Mouse (Mus musculus) forebrain, embryonic 14.5 days (tissue): ENCODE data around the gene 2610528A11Rik. TPM values are rescaled to one million over a fixed set of nuclear protein-coding genes. Genes with fewer than 3 reads are reported as not detected.
"Not testable (repeated sequence)": the region's sequence is repeated elsewhere in the genome, so short reads cannot be mapped to it uniquely, and the experiment has no call there.

Experiments used
- ATAC-seq: fragments of 200-750 bp; cut with Nextera tagmentation; 2 replicates; pipeline ENCODE4 v1.8.0; 2017; ENCODE audit warnings: mild to moderate bottlenecking, moderate library complexity
- DNase-seq: peaks from one replicate; pipeline ENCODE4 v3.0.0-alpha.2; 2015; ENCODE audit warnings: low spot score
- H3K27ac ChIP-seq: fragments of 300-500 bp; sonication (generic); 2 replicates; pipeline ENCODE4 v1.5.1; 2014; ENCODE audit warnings: low read depth, mild to moderate bottlenecking, control low read depth, low read length, moderate library complexity
- H3K27me3 ChIP-seq: fragments of 300-500 bp; sonication (generic); replicated peaks from 2 replicates; pipeline ENCODE4 v1.6.1; 2014; ENCODE audit warnings: low read length, control low read depth, mixed read lengths; ENCODE audit not compliant: control insufficient read depth, insufficient read depth
- H3K36me3 ChIP-seq: fragments of 300-500 bp; sonication (generic); 2 replicates; pipeline ENCODE4 v1.6.1; 2014; ENCODE audit warnings: low read length, control low read depth; ENCODE audit not compliant: control insufficient read depth, insufficient read depth
- H3K4me1 ChIP-seq: fragments of 300-500 bp; sonication (generic); 2 replicates; pipeline ENCODE4 v1.6.1; 2014; ENCODE audit warnings: antibody characterized with exemption, low read length, control low read depth; ENCODE audit not compliant: control insufficient read depth, insufficient read depth
- H3K4me2 ChIP-seq: fragments of 300-500 bp; sonication (generic); 2 replicates; pipeline ENCODE4 v1.6.1; 2014; ENCODE audit warnings: mild to moderate bottlenecking, control low read depth, low read length
- H3K4me3 ChIP-seq: fragments of 300-500 bp; sonication (generic); 2 replicates; pipeline ENCODE4 v1.5.1; 2014; ENCODE audit warnings: low read depth, low read length, control low read depth
- H3K9ac ChIP-seq: fragments of 300-500 bp; sonication (generic); 2 replicates; pipeline ENCODE4 v1.6.1; 2014; ENCODE audit warnings: mild to moderate bottlenecking, low read length, control low read depth, moderate library complexity
- H3K9me3 ChIP-seq: fragments of 300-500 bp; sonication (generic); replicated peaks from 2 replicates; pipeline ENCODE4 v1.6.1; 2016; ENCODE audit warnings: low read length, control low read depth, mixed read lengths; ENCODE audit not compliant: control insufficient read depth
- WGBS: fragments of 180-500 bp; shearing (Covaris S2); extraction: QIAGEN DNeasy Blood & Tissue Kit; methylation state at CpG from one replicate; pipeline ENCODE4 v1.1.7; 2014; 5-methylcytosine and 5-hydroxymethylcytosine counted together
- polyA plus RNA-seq: library from polyadenylated mRNA; unstranded; fragments of >200 nt; fragmentation: Nextera tagmentation; extraction: Ambion mirVana; gene quantifications from 2 replicates; pipeline ENCODE4 v1.2.1, GENCODE M21; 2014

The 2610528A11Rik gene
- 0.51 TPM in 1 of 2 replicates, not detected in the other for polyA plus RNA-seq

DNA sequence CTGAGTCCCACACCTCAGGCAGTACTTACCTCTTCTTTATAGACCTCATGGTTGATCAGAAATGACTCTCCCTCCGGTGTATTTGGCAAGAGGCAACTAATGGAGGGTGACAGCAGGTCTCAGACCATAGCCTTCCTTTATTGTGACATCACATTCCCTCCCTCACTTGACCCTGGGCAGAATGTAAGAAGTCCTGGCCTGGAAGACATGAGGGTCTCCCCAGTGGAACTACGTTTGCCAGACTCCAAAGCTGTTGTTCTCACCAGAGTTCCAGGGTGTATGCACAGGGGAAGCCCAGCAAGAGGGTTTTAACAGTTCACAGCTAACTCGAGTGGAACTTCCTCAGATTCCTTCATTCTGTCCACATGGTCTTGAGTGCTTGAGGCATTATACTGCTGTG, at the start of gene 2610528A11Rik:
TSS of gene 2610528A11Rik (minus strand) at position 101 of the 400 bp plus-strand sequence.
- Histone ChIP-seq H3K4me3 (no peak within 1 kb of the TSS), H3K36me3 (no peaks in the 10 kb centered on the region), H3K4me1 (no peaks in the 10 kb centered on the region), H3K27me3 (no peaks in the 10 kb centered on the region), H3K9ac (no peak within 1 kb of the TSS), H3K4me2 (no peak within 1 kb of the TSS), H3K27ac (no peak within 1 kb of the TSS), H3K9me3 (no peaks in the 10 kb centered on the region)
- DNase-seq (no peak), ATAC-seq (no peak)
- WGBS, result 69% methylated on average over 3 of the region's 3 CpGs

DNA sequence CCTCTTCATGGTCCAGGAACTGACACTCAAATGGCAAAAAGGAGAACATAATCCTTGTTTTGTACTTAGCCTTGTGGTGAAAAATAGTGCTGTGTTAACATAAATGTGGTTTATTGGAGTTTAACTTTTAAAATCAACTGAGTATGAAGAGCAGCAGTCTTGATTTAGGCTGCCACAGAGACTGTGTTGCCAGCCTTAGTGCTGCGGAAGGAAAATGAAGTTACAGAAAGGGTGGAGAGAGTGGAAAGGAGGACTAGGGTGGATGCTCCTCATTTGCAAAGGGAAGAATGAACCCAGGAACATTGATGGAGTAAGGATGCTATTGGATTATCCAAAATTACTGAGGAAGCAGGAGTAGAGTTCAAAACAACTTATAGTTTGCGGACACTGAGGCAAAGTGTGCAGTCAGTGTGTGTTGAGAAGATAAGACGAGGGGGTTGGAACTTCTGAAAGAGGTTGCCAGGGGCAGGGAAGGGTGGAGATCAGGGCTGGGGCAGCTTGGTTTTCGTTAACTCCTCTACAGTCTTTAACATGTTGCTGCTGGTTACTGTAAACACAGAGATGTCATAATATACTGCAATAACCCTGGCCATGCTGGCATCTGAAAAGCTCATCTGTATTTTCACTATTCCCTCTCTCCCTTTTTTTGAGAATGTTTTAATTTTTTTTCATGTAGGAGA, 49.6 kb upstream of the 2610528A11Rik start:
- no peak for ATAC-seq
- WGBS, result 74% methylated on average over 4 of the region's 4 CpGs
- H3K9me3 ChIP-seq, result no peaks in the 10 kb centered on the region

DNA sequence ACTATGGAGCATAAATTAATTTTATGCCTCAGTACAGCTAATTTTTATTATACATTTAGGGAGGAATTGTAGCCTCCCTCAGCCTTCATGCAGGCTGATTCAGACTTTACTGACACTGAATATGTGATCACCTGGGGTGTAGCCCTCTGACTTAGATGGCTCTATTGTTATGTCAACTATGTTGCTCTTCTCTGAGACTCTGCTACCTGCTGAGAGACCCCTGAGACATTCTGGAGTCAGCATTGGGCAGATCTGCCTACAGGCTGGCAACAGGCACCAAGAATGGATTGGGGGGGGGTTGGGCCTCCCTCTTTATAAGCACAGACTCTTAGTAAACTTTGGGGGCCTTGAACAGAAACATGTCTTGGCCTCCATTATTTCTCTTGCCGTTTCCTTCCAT, 40.6 kb upstream of the 2610528A11Rik start:
- no peak overlapping the region for H3K4me3 ChIP-seq
- H3K27me3 ChIP-seq, result no peaks in the 10 kb centered on the region
- WGBS, result 76% methylated on average over 1 of the region's 1 CpGs
- H3K9me3 ChIP-seq, result 0 out of 2 replicates have a peak, but pooled peaks cover 2% of the 10 kb centered on the region
- no peak overlapping the region for H3K9ac ChIP-seq
- H3K4me2 ChIP-seq, result no peak overlapping the region
- no peak for DNase-seq
- ATAC-seq, result no peak
- no peaks in the 10 kb centered on the region for H3K4me1 ChIP-seq
- H3K27ac ChIP-seq, result no peak overlapping the region
- no peaks in the 10 kb centered on the region for H3K36me3 ChIP-seq

More for the DNA sequence above, 49.6 kb upstream of the 2610528A11Rik start:
- Histone ChIP-seq H3K36me3 (no peaks in the 10 kb centered on the region), H3K4me1 (no peaks in the 10 kb centered on the region; the same call in 1 of the 2 replicates), H3K27ac (no peak overlapping the region), H3K27me3 (no peaks in the 10 kb centered on the region), H3K4me3 (no peak overlapping the region), H3K9ac (no peak overlapping the region), H3K4me2 (no peak overlapping the region)
- DNase-seq, result no peak

DNA sequence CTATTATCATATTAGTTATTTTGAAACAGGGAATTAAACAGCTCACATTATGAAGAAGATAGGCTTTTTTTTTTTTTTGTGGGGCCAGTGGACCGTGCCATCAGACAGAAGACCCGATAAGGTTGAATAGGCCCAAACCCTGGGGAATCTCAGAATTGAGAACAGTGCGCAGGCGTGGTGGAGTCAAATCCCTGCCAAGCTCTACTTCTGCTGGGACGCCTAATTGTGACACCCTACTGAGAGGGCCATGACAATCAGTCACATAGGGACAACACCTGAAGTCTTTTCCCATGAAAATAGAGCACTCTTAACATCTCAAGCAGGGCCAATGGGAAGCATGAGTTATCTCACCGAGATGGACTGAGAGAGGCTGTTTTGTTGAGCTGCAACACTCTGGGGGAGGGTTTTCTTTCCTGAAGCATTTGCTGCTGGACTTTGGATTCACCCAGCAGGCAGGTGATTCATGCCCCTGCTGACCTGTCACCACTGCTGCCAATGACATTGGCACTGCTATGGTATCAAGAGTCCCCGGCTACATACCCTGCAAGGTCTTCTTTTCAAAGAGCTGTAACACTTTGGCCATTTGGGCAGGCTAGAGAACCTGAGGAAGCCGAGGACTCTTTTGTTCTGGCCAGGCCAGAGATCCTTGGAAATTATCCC, 25.4 kb upstream of the 2610528A11Rik start:
- DNase-seq, result no peak
- peaks cover 4% of the 10 kb centered on the region; the same call in 1 of the 2 replicates for H3K4me1 ChIP-seq
- H3K9me3 ChIP-seq, result no peaks in the 10 kb centered on the region
- WGBS, result 37% methylated on average over 8 of the region's 8 CpGs
- no peaks in the 10 kb centered on the region for H3K36me3 ChIP-seq
- H3K9ac ChIP-seq, result no peak overlapping the region
- no peak overlapping the region for H3K4me3 ChIP-seq
- H3K27ac ChIP-seq, result no peak overlapping the region
- H3K27me3 ChIP-seq, result no peaks in the 10 kb centered on the region
- ATAC-seq, result no peak
- no peak overlapping the region for H3K4me2 ChIP-seq

DNA sequence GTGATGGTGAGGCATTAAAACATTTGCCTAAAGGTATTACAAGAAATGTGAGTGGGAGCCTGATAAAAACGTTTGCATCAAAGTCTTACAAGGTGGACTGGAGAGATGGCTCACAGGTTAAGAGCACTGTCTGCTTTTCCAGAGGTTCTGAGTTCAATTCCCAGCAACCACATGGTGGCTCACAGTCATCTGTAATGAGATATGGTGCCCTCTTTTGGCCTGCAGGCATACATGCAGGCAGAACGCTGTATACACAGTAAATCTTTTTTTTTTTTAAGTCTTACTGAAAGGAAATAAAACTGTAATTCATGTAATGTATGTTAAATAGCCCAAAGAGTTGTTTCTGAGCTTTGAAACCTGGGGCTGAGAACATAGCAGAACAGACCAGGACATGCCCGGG, 23.8 kb upstream of the 2610528A11Rik start:
- H3K4me1 ChIP-seq, H3K4me3 ChIP-seq, H3K4me2 ChIP-seq, DNase-seq, H3K27ac ChIP-seq, ATAC-seq, H3K27me3 ChIP-seq, H3K9me3 ChIP-seq, H3K36me3 ChIP-seq, H3K9ac ChIP-seq: not testable (repeated sequence)
- WGBS, result 86% methylated on average over 2 of the region's 3 CpGs

DNA sequence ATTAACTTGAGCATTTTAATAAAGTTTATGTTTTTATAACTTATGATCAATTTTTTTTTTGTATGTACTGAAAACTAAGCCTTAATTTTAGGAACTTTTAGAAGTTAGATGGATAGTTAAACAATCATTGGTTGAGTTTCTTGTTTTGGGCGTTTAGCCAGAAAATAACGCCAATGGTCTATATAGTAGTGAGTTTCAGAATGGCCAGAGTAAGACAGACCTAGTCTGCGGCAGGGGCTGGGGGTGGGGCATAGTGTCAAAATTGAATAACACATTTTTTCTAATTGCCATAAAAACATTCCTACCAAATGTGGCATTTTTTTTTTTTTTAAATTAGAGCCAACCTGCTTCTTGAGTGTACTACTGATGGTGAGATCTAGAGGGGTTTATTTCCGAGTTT, 22.3 kb upstream of the 2610528A11Rik start:
- 81% methylated on average over 4 of the region's 4 CpGs for WGBS

DNA sequence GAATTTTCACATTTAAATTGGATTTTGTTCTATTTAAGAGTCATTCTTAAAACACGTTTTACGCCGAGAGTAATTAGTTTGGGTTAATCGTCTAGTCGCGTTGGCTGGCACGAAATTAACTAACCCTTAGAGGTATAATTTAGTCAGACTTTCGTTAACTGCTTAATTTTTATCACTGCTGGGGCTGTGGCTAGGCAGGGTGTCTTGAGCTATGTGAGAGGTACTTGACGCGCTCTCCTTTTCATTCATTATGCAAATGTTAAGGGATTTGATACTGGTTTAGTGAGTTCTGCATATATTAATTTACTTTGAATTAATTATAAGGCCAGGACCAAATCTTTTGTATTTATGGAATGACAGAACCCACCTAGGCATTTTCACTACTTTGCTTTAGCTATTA, 21.8 kb upstream of the 2610528A11Rik start:
- H3K27ac ChIP-seq, result 0 out of 2 replicates have a peak overlapping the region, but pooled peaks have one; percentile 33
- ATAC-seq, result peak; percentile 61
- no peaks in the 10 kb centered on the region for H3K27me3 ChIP-seq
- WGBS, result under 1% methylated on average over 10 of the region's 10 CpGs
- no peaks in the 10 kb centered on the region for H3K9me3 ChIP-seq
- DNase-seq, result peak; percentile 32
- peaks cover 6% of the 10 kb centered on the region; the same call in 1 of the 2 replicates for H3K4me1 ChIP-seq
- peak overlapping the region; percentile 59 for H3K9ac ChIP-seq
- peak overlapping the region; percentile 68 for H3K4me2 ChIP-seq
- peak overlapping the region; percentile 87 for H3K4me3 ChIP-seq
- peaks cover 17% of the 10 kb centered on the region for H3K36me3 ChIP-seq

More for the DNA sequence above, 22.3 kb upstream of the 2610528A11Rik start:
- no peak overlapping the region for H3K9ac ChIP-seq
- no peaks in the 10 kb centered on the region for H3K27me3 ChIP-seq
- ATAC-seq, result no peak
- no peak overlapping the region for H3K4me2 ChIP-seq
- DNase-seq, result peak; percentile 1
- peaks cover 13% of the 10 kb centered on the region for H3K36me3 ChIP-seq
- H3K4me1 ChIP-seq, result peaks cover 6% of the 10 kb centered on the region; the same call in 1 of the 2 replicates
- no peak overlapping the region for H3K27ac ChIP-seq
- no peak overlapping the region for H3K4me3 ChIP-seq
- no peaks in the 10 kb centered on the region for H3K9me3 ChIP-seq

DNA sequence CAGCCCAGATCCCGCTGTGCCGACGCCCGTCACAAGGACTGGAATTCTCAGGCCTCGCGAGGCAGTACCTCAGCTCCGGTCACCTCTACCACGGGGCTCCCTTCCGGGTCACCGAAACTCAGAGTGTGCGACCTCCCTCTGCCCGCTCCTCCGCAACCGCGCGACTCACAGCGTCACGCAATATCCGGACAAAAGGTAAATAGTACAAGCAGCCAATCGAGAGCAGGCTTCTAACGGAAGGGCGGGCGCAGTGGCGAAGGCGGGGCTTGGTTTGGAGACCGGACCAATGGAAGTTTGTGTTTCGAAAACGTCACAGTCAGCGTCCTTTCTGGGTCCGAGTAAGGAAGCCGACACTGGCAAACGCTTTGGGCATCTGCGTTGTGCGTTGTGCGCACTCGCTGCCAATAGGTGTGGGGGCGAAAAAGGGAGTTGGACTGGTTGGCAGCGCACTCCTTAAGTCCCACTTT, 21.3 kb upstream of the 2610528A11Rik start, which contains the start of gene Ghitm:
TSS of gene Ghitm (minus strand) at position 146 of the 467 bp plus-strand sequence.
- H3K4me1 ChIP-seq, result peaks cover 6% of the 10 kb centered on the region; the same call in 1 of the 2 replicates
- DNase-seq, result peak; percentile 99
- peak within 1 kb of the TSS; percentile 89 for H3K9ac ChIP-seq
- H3K27ac ChIP-seq, result peak within 1 kb of the TSS; percentile 52; the same call in 1 of the 2 replicates
- peak; percentile 99 for ATAC-seq
- no peaks in the 10 kb centered on the region for H3K27me3 ChIP-seq
- under 1% methylated on average over 38 of the region's 38 CpGs for WGBS
- H3K9me3 ChIP-seq, result no peaks in the 10 kb centered on the region
- H3K4me2 ChIP-seq, result peak within 1 kb of the TSS; percentile 72
- H3K4me3 ChIP-seq, result peak within 1 kb of the TSS; percentile 87
- peaks cover 21% of the 10 kb centered on the region for H3K36me3 ChIP-seq
